Mouse (Mus musculus) granulocyte monocyte progenitor cell, adult 5-6 weeks (primary cell): ENCODE data around the gene Ttll10. TPM values are rescaled to one million over a fixed set of nuclear protein-coding genes. Genes with fewer than 3 reads are reported as not detected.

ENCODE experiments used
- ATAC-seq: replicated peaks from 2 replicates; pipeline ENCODE4 v1.8.0; 2016; ENCODE audit warnings: mild to moderate bottlenecking, moderate TSS enrichment, inconsistent platforms; ENCODE audit not compliant: poor library complexity, severe bottlenecking
- total RNA-seq, 2 experiments: library from RNA; stranded (forward) in 1 of 2; stranded (reverse) in 1 of 2; fragments of 200-712, 200-1000 nt in 1 of 2; fragments of >200 nt in 1 of 2; fragmentation: Nextera tagmentation in 1 of 2; gene quantifications; 2 replicates each; pipeline ENCODE4 v1.2.3; 2014 to 2017

The Ttll10 gene
- total RNA-seq, 2 experiments from 2014 or later = not detected

DNA sequence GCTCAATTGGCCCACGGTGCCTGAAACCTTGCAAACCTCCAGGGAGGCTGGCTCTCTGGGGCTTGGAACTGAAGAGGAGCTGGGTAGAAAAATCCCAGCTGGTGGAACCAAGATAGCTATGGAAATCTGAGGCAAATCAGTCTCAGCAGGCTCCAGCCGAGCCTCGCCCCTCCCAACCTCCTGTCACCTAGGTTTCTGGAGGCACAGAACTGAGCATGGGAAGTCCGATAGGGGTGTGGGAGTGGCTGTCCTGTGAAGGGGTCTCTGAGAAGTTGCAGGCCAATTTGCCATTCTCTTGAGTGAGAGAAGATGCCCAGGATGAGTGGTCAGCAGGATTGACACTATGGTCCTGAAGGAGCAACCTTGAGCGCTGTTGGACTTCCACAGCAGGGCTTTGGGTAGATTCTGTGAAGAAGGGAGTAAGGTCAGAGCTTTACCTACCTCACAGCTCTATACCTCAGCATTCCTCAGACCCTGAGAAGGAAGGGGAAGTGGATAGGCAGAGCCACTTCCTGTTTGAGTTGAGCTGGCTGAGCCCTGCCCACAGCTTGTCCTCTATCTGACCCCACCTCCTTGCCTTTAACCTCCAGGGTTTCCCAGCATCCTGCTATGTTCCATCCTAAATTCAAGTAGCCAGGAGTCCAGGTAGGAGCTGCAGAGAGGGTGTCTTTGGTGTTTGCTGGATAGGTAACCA is 8.2 kb upstream of the Ttll10 start:
- peak; percentile 97 for ATAC-seq

- no peak for ATAC-seq
Measured at GRCm38 (mm10) chr4:156065156-156065894, 6.1 kb upstream of the Ttll10 start.

- ATAC-seq = no peak
Measured at GRCm38 (mm10) chr4:156064510-156064897, 5.3 kb upstream of the Ttll10 start.

- no peak for ATAC-seq
Measured at GRCm38 (mm10) chr4:156063861-156064509, 4.8 kb upstream of the Ttll10 start.

DNA sequence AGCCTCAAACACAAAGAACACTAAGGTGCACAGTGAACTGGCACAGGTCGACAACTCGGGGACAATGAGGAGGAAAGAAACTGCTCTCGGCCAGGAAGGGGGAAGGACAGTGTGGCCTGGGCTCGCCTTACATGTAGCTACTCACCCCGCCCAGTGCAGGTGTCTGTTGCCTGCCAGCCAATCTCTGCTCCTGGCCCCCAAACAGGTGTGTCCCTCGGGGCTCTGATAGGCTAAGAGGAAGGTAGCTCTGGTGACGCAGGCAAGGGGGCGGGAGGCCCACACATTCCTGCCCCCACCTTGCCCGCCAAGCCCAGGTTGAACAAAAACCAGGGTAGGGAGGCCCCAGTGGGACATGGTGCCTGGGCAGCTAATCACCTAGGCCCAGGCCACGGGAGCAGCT is 499 bp upstream of the Ttll10 start:
- no peak for ATAC-seq

GRCm38 (mm10) chr4:156058826-156059225 is 388 bp downstream of the Ttll10 start:
- ATAC-seq = no peak

GRCm38 (mm10) chr4:156057702-156058101 is 1.5 kb downstream of the Ttll10 start:
- no peak for ATAC-seq

- ATAC-seq = no peak
Measured at GRCm38 (mm10) chr4:156055173-156055572, 4.0 kb downstream of the Ttll10 start.

- ATAC-seq = no peak
Measured at GRCm38 (mm10) chr4:156054606-156055005, 4.6 kb downstream of the Ttll10 start.

- ATAC-seq = no peak
Measured at GRCm38 (mm10) chr4:156054130-156054529, 5.1 kb downstream of the Ttll10 start.

- no peak for ATAC-seq
Measured at GRCm38 (mm10) chr4:156053113-156053512, 6.1 kb downstream of the Ttll10 start.

GRCm38 (mm10) chr4:156050391-156050980 is 8.7 kb downstream of the Ttll10 start:
- 0 out of 2 replicates have a peak, but pooled peaks have one; percentile 7 for ATAC-seq

DNA sequence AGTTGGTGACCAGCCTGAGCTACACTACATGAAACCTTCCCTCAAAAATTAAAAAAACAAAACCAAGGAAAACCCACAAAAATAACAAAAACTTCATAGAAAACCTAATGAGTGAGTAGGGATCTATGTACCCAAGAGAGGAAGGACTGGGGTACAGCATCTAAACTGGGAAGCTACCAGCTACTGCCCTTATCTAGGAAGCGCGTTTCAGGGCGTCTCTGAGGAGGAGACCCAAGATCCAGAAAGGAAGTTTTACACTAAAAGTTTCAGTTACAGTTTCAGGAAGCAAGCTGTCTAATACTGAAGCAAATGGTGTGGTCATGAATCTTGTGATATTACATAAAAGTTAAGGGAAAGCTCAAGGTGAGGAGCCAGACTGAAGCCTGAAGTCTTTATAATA is 9.4 kb downstream of the Ttll10 start:
- peak; percentile 33; the same call in 1 of the 2 replicates for ATAC-seq

GRCm38 (mm10) chr4:156044754-156045153 is 14.5 kb downstream of the Ttll10 start:
- ATAC-seq = no peak

DNA sequence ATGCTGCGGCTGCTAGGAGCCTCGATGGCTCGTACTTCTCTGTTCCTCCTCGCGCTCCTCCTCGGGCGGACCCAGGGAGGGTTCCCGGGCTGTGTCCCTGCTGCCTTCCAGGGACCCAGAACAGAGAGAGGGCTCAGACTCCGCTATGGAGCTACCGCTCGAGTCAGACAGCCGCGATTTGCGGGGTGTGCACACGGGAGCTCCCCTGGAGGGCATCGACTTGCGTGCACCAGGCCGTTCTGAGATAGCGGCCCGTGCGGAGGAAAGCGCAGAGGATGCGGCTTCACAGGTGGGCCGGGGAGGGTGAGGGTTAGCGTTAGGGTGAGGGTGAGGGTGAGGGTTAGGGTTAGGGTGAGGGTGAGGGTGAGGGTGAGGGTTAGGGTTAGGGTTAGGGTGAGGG is 24.3 kb downstream of the Ttll10 start:
- ATAC-seq = no peak

DNA sequence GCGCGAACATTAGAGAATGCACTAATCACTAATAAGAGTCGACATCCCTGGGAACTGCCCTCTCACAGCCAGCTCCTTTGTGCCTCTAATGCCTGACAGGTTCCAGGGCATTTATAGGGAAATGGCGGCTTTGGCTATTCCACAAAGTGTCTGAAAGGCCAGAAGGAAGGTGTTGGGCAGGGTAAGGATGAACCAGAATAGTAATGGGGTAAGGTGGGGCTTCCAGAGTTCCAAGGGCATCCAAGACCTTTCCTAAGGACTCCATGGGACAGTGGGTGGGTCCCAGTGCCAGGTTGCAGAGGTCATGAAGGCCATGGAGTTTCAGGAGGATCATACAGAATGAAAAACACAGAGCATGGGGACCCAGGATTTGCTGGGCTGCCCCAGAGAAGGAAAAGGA is 24.9 kb downstream of the Ttll10 start:
- ATAC-seq = no peak

DNA sequence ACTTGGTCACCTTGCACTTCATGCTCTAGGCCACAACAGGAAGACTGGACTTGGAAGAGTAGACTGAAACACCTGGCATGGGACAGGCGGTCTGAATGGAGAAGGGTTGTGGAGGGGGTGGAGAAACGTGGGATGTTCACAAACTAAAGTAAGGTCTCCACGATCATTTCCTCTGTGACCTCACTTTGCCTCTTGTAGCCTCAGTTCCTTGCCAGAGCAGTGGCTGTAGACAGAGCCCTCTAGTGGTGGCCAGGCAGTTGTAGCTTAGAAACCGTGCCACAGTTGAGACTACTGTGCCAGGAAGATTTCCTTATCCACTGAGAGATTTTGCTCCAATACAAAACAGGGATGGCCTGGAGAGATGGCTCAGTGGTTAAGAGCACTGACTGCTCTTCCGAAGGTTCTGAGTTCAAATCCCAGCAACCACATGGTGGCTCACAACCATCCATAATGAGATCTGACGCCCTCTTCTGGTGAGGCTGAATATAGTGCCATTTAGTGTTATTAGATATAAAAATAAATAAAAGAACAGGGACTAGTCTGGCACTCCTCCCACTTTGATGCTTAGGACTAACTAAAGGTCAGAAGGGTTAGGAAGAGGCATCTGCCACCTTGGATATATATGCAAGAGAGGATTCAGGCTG is 25.6 kb downstream of the Ttll10 start:
- ATAC-seq = peak; percentile 45

DNA sequence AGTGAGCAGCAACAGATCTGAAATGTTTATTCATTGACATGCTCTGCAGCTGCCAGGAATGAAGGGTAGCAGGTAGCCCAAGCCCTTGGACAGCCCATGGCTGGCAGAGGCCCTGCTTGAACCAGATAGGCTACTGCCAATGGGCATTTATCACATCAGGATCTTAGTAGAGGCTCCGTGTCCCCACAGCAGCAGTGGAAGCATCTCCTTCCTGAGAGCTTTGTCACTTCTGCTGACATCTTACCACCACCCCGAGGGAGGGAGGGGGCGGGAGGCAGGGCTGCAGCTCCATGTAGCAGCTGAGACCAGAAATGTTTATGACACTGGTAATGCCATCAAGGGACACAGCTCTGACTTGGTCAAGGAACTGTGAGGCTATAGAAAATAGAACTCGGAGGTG is 26.4 kb downstream of the Ttll10 start:
- no peak for ATAC-seq

DNA sequence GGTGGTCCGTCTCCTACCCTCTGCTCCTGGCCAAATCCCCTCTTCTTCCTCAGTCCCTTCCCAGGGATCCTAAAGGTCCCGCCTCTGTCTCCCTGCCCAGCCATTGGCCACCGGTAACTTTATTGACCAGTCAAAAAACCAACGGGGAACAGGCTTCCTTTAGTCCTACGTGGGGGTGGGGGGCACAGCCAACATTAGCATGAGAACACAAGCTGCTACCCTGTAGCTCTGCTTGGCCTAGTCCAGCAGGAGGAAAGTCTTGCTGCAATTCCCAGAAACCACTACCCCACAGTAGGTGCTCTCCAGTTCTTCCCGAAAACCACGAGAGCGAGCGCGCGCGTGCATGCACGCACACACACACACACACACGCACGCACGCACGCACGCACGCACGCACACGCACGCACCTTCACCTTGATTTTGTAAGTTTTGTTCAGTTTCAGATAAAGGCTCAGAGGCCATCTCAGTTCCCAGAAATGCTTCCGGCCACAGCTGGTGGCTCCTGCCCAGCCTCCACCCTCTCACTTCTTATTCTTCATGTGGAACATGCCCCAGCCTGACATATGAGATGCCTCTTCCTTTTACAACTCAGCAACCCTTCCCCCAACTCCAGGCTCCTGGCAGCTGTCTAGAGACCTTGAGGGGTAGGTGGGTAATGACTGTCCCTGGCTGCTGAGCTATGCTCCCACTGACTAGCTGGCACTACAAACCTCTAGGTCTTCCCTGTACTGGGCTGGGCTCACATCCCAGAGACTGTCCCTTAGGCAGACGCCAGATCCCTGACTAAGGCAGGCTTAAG is 27.4 kb downstream of the Ttll10 start:
- peak; percentile 73 for ATAC-seq

DNA sequence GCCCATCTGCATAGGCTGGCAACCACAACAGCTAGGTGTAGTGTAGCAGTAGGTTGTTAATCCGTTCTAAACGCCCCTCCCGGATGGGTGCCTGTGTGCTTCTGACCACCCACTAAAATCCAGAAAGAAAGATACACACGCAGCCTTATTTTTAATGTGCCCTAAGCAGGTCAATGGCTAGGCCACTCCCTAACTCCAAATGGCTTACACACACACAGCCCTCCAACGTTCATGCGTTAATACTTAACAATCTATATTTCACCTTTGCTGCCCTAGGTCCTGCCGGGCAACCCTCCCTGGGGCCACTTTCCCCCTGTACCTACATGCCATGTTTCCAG is 28.0 kb downstream of the Ttll10 start:
- no peak for ATAC-seq
